Mouse (Mus musculus) embryonic facial prominence, embryonic 14.5 days (tissue): ENCODE measurements around the gene Ift57. TPM values are rescaled to one million over a fixed set of nuclear protein-coding genes. Genes with fewer than 3 reads are reported as not detected.
A peak's percentile ranks its signal among the peaks of the same experiment; 100 is the strongest.

ENCODE experiments used
- ATAC-seq: fragments of 200-750 bp; cut with Nextera tagmentation; 2 replicates; pipeline ENCODE4 v1.8.0; 2017; ENCODE audit warnings: low read depth, moderate number of reproducible peaks, moderate TSS enrichment
- DNase-seq: peaks from one replicate; pipeline ENCODE4 v3.0.0-alpha.2; 2015; ENCODE audit warnings: low spot score
- H3K27ac ChIP-seq: fragments of 300-500 bp; sonication (generic); replicated peaks from 2 replicates; pipeline ENCODE4 v1.5.1; 2014; ENCODE audit warnings: low read depth, mild to moderate bottlenecking, low read length, moderate library complexity
- H3K27me3 ChIP-seq: fragments of 300-500 bp; sonication (generic); replicated peaks from 2 replicates; pipeline ENCODE4 v1.6.1; 2014; ENCODE audit warnings: low read length; ENCODE audit not compliant: control insufficient read depth, insufficient read depth
- H3K36me3 ChIP-seq: fragments of 300-500 bp; sonication (generic); 2 replicates; pipeline ENCODE4 v1.6.1; 2014; ENCODE audit warnings: low read length, mixed read lengths; ENCODE audit not compliant: control insufficient read depth, insufficient read depth
- H3K4me1 ChIP-seq: fragments of 300-500 bp; sonication (generic); 2 replicates; pipeline ENCODE4 v1.6.1; 2014; ENCODE audit warnings: antibody characterized with exemption, low read length; ENCODE audit not compliant: control insufficient read depth, insufficient read depth
- H3K4me2 ChIP-seq: fragments of 300-500 bp; sonication (generic); 2 replicates; pipeline ENCODE4 v1.6.1; 2014; ENCODE audit warnings: low read depth, mild to moderate bottlenecking, low read length, moderate library complexity, mixed read lengths
- H3K4me3 ChIP-seq: fragments of 300-500 bp; sonication (generic); 2 replicates; pipeline ENCODE4 v1.5.1; 2014; ENCODE audit warnings: low read depth, mild to moderate bottlenecking, low read length
- H3K9ac ChIP-seq: fragments of 300-500 bp; sonication (generic); 2 replicates; pipeline ENCODE4 v1.6.1; 2014; ENCODE audit warnings: low read depth, mild to moderate bottlenecking, low read length, moderate library complexity, mixed read lengths
- H3K9me3 ChIP-seq: fragments of 300-500 bp; sonication (generic); 2 replicates; pipeline ENCODE4 v1.6.1; 2016; ENCODE audit warnings: low read length; ENCODE audit not compliant: control insufficient read depth
- WGBS: fragments of 180-500 bp; shearing (Covaris S2); extraction: QIAGEN DNeasy Blood & Tissue Kit; methylation state at CpG from one replicate; pipeline ENCODE4 v1.1.7; 2014; 5-methylcytosine and 5-hydroxymethylcytosine counted together
- polyA plus RNA-seq: library from polyadenylated mRNA; unstranded; fragments of >200 nt; fragmentation: Nextera tagmentation; extraction: Ambion mirVana; gene quantifications from 2 replicates; pipeline ENCODE4 v1.2.1, GENCODE M21; 2014

Ift57 gene
- 31.0 and 31.5 TPM in 2 replicates for polyA plus RNA-seq

GRCm38 (mm10) chr16:49698620-49699525, at the start of gene Ift57:
Gene Ift57, plus strand, starts transcription at chr16:49699233.
- Histone ChIP-seq H3K9ac (peak within 1 kb of the TSS; percentile 70), H3K4me2 (peak within 1 kb of the TSS; percentile 63), H3K4me3 (peak within 1 kb of the TSS; percentile 74), H3K9me3 (no peaks in the 10 kb centered on the region), H3K36me3 (no peaks in the 10 kb centered on the region), H3K27ac (peak within 1 kb of the TSS; percentile 54; the same call in 1 of the 2 replicates), H3K27me3 (no peaks in the 10 kb centered on the region), H3K4me1 (peaks cover 6% of the 10 kb centered on the region; the same call in 1 of the 2 replicates)
- ATAC-seq (peak; percentile 100), DNase-seq (peak; percentile 99)
- 3% methylated on average over 37 of the region's 53 CpGs for WGBS

DNA sequence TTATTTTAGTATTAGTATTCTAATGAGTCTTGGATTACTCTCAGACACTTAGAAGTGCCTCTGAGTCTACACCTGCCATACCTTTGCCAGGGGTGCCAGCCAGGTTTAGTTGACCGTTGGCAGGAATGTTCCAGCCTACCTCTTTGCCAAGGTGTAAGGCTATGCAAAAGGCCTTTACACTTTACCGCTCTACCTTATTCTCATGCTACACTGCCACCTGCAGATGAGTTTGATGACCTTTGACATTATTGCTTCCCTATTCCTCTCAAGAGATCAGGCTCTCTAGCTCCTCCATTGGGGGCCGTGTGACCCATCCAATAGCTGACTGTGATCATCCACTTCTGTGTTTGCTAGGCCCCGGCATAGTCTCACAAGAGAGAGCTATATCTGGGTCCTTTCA, 41.9 kb upstream of the Ift57 start:
- ATAC-seq: no peak
- H3K9me3 ChIP-seq: no peaks in the 10 kb centered on the region
- H3K27ac ChIP-seq: no peak overlapping the region
- WGBS: 93% methylated on average over 4 of the region's 4 CpGs
- no peak overlapping the region for H3K4me3 ChIP-seq
- no peaks in the 10 kb centered on the region for H3K36me3 ChIP-seq
- DNase-seq: no peak
- no peak overlapping the region for H3K4me2 ChIP-seq
- H3K9ac ChIP-seq: no peak overlapping the region
- no peaks in the 10 kb centered on the region for H3K27me3 ChIP-seq
- H3K4me1 ChIP-seq: peaks cover 5% of the 10 kb centered on the region; the same call in 1 of the 2 replicates

DNA sequence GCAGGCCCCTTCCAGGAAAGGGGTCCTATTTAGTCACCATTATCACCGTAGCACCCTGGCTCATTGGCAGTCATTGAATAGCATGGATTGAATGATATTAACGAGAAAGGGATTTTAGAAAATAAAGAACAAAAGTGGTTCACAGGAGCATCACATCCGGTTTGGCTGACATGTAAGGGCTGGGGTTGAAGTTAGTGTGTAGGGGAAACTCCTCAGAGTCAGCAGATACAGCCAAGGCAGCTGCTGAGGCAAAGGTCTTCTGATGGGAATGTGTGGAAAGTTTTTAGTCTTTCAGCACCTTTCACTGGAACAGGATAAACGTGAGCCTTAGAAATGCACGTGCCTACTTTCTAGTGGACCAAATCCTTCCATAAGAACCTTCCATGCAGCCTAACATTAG, 41.0 kb upstream of the Ift57 start:
- Histone ChIP-seq H3K4me1 (peaks cover 5% of the 10 kb centered on the region; the same call in 1 of the 2 replicates), H3K9ac (no peak overlapping the region), H3K27ac (no peak overlapping the region), H3K36me3 (no peaks in the 10 kb centered on the region), H3K4me3 (no peak overlapping the region), H3K27me3 (no peaks in the 10 kb centered on the region), H3K4me2 (no peak overlapping the region), H3K9me3 (no peaks in the 10 kb centered on the region)
- DNase-seq (no peak), ATAC-seq (no peak)
- 78% methylated on average over 5 of the region's 5 CpGs for WGBS

DNA sequence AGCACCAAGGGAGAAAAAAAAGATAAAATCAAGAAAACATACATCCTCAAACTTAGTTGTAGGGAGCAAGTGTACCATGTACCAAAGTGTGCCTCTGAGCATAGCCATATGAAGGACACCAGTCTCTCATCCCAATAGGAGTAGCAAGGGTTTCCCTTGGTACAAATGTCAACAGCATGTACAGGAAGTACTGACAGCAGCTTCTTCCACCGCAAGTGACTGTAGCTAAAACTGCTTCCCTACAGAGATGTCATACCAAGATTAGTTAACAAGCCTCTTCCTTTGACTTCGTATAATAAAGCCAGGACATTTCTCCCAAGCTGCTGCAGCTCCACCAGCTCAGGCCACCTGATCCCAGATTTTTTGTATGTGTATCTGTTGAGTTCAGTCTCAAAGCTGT, 39.9 kb upstream of the Ift57 start:
- H3K4me3 ChIP-seq: no peak overlapping the region
- DNase-seq (no peak), ATAC-seq (no peak)
- H3K9ac ChIP-seq: no peak overlapping the region
- no peak overlapping the region for H3K4me2 ChIP-seq
- peaks cover 5% of the 10 kb centered on the region; the same call in 1 of the 2 replicates for H3K4me1 ChIP-seq
- H3K9me3 ChIP-seq: no peaks in the 10 kb centered on the region
- 68% methylated on average over 2 of the region's 2 CpGs for WGBS
- H3K27me3 ChIP-seq: no peaks in the 10 kb centered on the region
- no peak overlapping the region for H3K27ac ChIP-seq
- H3K36me3 ChIP-seq: no peaks in the 10 kb centered on the region

DNA sequence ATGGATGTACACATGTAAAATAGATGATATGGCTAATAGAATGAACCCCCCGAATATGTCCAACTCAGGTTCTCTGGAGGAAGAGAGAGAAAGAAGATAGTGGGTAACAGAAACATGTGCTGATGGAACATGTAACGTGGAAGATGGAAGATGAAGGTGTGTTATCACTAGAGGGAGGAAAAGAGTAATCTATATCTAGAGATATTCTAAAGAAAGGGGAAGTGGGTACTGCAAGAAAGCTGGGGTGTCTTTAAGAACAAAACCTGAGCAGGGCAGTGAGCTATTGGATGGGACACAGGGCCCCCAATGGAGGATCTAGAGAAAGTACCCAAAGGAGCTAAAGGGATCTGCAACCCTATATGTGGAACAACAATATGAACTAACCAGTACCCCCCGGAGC, 38.9 kb upstream of the Ift57 start:
- H3K4me3 ChIP-seq: no peak overlapping the region
- H3K9ac ChIP-seq: no peak overlapping the region
- peaks cover 5% of the 10 kb centered on the region; the same call in 1 of the 2 replicates for H3K4me1 ChIP-seq
- H3K36me3 ChIP-seq: no peaks in the 10 kb centered on the region
- H3K27me3 ChIP-seq: no peaks in the 10 kb centered on the region
- H3K27ac ChIP-seq: no peak overlapping the region
- 87% methylated on average over 3 of the region's 3 CpGs for WGBS
- no peak for ATAC-seq
- DNase-seq: no peak
- H3K9me3 ChIP-seq: no peaks in the 10 kb centered on the region
- no peak overlapping the region for H3K4me2 ChIP-seq

DNA sequence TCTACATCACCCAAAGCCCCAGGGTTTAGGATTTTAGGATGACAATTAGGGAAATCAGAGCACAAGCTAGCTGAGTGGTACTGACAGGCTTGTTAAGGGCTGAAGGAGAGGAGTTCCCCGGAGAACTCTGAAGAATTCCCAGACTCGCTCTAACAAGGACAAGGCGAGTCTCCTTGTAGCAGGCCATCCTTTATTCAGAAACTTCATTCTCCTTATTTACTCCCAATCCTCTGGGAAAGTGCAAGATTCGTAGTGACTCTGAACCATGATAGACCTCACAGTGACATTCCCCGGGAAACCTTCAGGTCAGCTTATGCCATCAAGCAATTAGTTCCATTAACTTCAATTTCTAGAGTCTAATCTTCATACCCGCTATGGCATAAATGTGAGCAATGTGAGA, 36.8 kb upstream of the Ift57 start:
- no peaks in the 10 kb centered on the region for H3K4me1 ChIP-seq
- DNase-seq: no peak
- no peak; the same call in 1 of the 2 replicates for ATAC-seq
- H3K4me2 ChIP-seq: no peak overlapping the region
- WGBS: 56% methylated on average over 6 of the region's 6 CpGs
- H3K36me3 ChIP-seq: no peaks in the 10 kb centered on the region
- no peak overlapping the region for H3K9ac ChIP-seq
- no peak overlapping the region for H3K4me3 ChIP-seq
- no peaks in the 10 kb centered on the region for H3K27me3 ChIP-seq
- no peak overlapping the region for H3K27ac ChIP-seq
- no peaks in the 10 kb centered on the region for H3K9me3 ChIP-seq

DNA sequence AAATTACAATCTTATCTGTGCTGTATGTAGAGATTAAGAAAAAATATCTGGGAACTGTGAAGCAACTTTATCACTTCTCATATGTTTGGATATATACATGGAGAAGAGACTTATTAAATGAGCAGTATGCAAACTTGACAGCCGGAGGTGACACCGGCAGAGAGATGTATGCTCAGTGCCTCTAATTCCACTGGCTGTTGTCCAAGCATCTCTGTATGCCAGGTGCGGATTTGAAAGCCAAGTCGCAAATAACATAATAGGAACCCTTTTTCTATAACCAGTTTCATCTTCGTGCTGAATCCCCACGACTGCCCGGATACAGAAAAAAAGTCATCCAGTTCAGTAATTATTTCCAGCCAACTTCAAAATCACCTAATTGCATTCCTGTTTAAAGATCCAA, 34.4 kb upstream of the Ift57 start:
- ATAC-seq: no peak
- H3K9me3 ChIP-seq: no peaks in the 10 kb centered on the region
- no peak overlapping the region for H3K9ac ChIP-seq
- no peak overlapping the region for H3K27ac ChIP-seq
- no peak overlapping the region for H3K4me2 ChIP-seq
- DNase-seq: peak; percentile 48
- 39% methylated on average over 7 of the region's 7 CpGs for WGBS
- H3K4me3 ChIP-seq: no peak overlapping the region
- H3K27me3 ChIP-seq: no peaks in the 10 kb centered on the region
- H3K36me3 ChIP-seq: no peaks in the 10 kb centered on the region
- H3K4me1 ChIP-seq: no peaks in the 10 kb centered on the region

GRCm38 (mm10) chr16:49679666-49680065, 19.4 kb upstream of the Ift57 start:
- WGBS: 79% methylated on average over 6 of the region's 6 CpGs
- Histone ChIP-seq H3K9ac (no peak overlapping the region), H3K4me3 (no peak overlapping the region), H3K4me1 (no peaks in the 10 kb centered on the region), H3K4me2 (no peak overlapping the region), H3K27ac (no peak overlapping the region), H3K36me3 (no peaks in the 10 kb centered on the region), H3K9me3 (no peaks in the 10 kb centered on the region), H3K27me3 (no peaks in the 10 kb centered on the region)
- ATAC-seq (no peak), DNase-seq (no peak)

DNA sequence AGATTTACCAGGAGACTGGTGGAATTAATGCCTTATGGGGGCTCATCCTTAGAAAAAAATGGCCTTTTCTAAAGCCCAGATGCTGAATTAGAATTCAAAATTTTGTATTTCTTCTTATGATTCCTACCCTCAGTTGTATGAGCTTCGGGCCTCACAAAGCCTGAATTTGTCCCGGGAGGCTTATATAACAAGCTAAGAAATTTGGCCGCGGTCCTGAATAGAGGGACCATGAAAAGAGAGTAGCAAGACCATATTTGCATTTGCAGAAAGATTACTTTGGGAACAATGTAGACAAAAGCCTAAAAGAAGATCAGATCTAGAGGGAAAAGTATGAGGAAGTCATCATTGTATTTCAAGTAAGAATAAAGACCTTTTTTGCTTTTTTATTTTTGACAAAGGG, 14.1 kb upstream of the Ift57 start:
- Histone ChIP-seq H3K36me3 (no peaks in the 10 kb centered on the region), H3K4me3 (no peak overlapping the region), H3K9ac (no peak overlapping the region), H3K9me3 (no peaks in the 10 kb centered on the region), H3K27ac (no peak overlapping the region), H3K4me2 (no peak overlapping the region), H3K4me1 (no peaks in the 10 kb centered on the region), H3K27me3 (no peaks in the 10 kb centered on the region)
- WGBS: 67% methylated on average over 4 of the region's 4 CpGs
- no peak for ATAC-seq
- DNase-seq: peak; percentile 32
